Mouse (Mus musculus) cortical plate, adult 2 months (tissue): ENCODE data around the gene Med27. TPM values are rescaled to one million over a fixed set of nuclear protein-coding genes. Genes with fewer than 3 reads are reported as not detected.
A peak's percentile ranks its signal among the peaks of the same experiment; 100 is the strongest.

Experiments used
- H3K27ac ChIP-seq: fragments of 200-500 bp; 2 replicates; pipeline ENCODE4 v1.5.1; 2012; ENCODE audit warnings: low read length, control low read depth, inconsistent platforms; ENCODE audit not compliant: insufficient read depth
- H3K4me1 ChIP-seq: fragments of 200-500 bp; 2 replicates; pipeline ENCODE4 v1.6.1; 2011; ENCODE audit warnings: low read length; ENCODE audit not compliant: control insufficient read depth, insufficient read depth
- H3K4me3 ChIP-seq: fragments of 200-500 bp; 2 replicates; pipeline ENCODE4 v1.5.1; 2011; ENCODE audit warnings: mild to moderate bottlenecking, low read length, control low read depth; ENCODE audit not compliant: insufficient read depth
- CTCF ChIP-seq: fragments of 200-500 bp; IDR thresholded peaks from 2 replicates; pipeline ENCODE4 v1.5.1; 2011; ENCODE audit warnings: mild to moderate bottlenecking, control low read depth, low read length; ENCODE audit not compliant: insufficient read depth; ENCODE audit errors: extremely low read depth
- POLR2A ChIP-seq: fragments of 200-500 bp; IDR thresholded peaks from 2 replicates; pipeline ENCODE4 v1.6.1; 2011; ENCODE audit warnings: mild to moderate bottlenecking, low read length, control low read depth; ENCODE audit not compliant: insufficient read depth; ENCODE audit errors: extremely low read depth
- polyA plus RNA-seq: library from polyadenylated mRNA; depleted of rRNA; stranded (reverse); fragments of >200 nt; gene quantifications from 2 replicates; pipeline ENCODE4 v1.2.3, GENCODE M21; 2012

Med27 gene
- polyA plus RNA-seq, 1 experiment, result 47.6 TPM

DNA sequence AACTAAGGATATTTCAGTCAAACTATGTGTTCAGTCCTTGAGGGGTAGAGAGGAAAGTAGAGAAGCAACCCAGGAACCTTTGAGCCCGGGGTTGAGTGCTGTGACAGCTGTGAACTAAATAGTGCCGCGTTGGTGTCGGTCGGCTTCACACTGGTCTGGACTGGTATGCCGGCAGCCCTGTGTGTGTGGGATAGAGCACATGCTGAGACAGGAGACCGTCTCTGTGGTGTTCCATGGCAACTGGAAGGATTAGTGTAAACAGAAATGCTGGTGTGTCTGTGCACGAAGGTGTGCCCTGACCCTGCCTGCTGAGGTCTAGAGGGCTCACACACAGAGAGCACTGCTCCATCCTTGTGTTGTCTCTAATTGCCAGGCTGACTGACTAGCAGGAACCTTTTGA lies 135.2 kb downstream of the Med27 start:
- no peak overlapping the region for H3K4me3 ChIP-seq
- H3K27ac ChIP-seq, result no peak overlapping the region
- H3K4me1 ChIP-seq, result 0 out of 2 replicates have a peak, but pooled peaks cover 3% of the 10 kb centered on the region
- TF ChIP-seq POLR2A, result no peak
- no peak for TF ChIP-seq CTCF

- TF ChIP-seq CTCF (no peak), POLR2A (no peak)
- Histone ChIP-seq H3K4me1 (0 out of 2 replicates have a peak, but pooled peaks cover 3% of the 10 kb centered on the region), H3K27ac (peak overlapping the region; percentile 10), H3K4me3 (no peak overlapping the region)
Observed at GRCm38 (mm10) chr2:29482979-29483718, 136.5 kb downstream of the Med27 start.

GRCm38 (mm10) chr2:29485519-29485918 lies 138.9 kb downstream of the Med27 start:
- H3K4me1 ChIP-seq, result peaks cover 8% of the 10 kb centered on the region
- no peak overlapping the region for H3K4me3 ChIP-seq
- no peak for TF ChIP-seq POLR2A
- H3K27ac ChIP-seq, result no peak overlapping the region

DNA sequence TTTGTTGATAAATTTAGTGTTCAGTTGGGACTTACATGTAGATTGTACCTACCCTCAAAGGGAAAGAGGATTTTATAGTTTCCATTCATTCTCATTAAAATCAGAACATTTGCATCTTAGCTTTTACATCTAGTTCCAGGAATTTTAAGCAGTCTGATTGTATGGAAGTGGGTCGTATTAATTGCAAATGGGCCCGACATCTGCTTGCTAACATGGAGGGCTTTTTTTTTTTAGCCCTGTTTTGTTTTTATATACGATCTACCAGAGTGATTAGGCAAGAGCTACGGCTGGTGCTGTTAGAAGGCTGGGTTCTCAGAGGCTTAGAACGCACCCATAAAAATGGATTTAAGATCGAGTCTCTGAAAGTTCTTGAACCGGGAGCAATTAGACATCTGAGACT lies 139.9 kb downstream of the Med27 start:
- Histone ChIP-seq H3K4me1 (peaks cover 8% of the 10 kb centered on the region), H3K27ac (no peak overlapping the region), H3K4me3 (no peak overlapping the region)
- TF ChIP-seq POLR2A (no peak), CTCF (no peak)

- no peak for TF ChIP-seq POLR2A
- no peak for TF ChIP-seq CTCF
- peaks cover 6% of the 10 kb centered on the region for H3K4me1 ChIP-seq
- H3K4me3 ChIP-seq, result no peak overlapping the region
- no peak overlapping the region for H3K27ac ChIP-seq
Observed at GRCm38 (mm10) chr2:29487652-29488051, 141.0 kb downstream of the Med27 start.

DNA sequence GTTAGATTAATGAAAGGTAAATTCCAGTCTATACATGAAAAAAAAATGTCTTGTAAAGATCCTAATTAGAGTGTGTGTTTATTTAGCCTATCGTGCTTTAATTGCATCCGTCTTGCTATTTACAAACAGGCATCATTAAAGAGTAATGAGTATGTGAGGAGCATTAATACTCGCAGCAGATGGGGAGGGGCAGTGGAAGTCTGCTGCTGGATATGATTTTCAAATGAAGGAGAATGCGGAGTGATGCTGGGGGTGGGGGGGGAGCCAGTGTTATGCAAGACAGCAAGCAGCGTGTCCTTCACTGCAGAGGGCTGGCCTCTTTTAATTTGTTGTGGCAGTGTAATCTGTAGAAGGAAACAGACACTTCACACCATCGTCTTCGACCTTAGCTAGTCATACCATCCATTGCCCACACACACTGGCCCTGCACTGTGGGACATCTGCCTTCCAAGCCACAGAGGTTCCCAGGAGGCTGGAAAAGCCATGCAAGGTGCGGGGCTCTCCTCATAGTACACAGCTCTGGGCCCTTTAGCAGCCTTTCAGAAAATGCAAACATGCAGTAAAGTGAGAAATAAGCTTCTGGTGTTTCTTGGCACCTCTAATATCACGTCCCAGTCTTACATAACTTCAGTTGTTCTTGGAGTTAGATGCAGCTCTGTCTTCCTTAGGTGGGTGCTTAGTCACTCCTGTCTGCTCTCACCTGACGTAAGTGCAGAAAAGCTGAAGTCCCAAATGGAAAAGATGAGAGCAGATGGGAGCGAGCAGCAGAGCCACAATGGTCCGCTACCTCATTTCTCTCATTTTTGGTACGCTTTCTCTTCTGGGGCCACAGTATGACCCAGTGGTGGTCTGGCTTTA lies 142.0 kb downstream of the Med27 start:
- H3K4me3 ChIP-seq, result no peak overlapping the region
- TF ChIP-seq POLR2A, result no peak
- H3K27ac ChIP-seq, result no peak overlapping the region
- peaks cover 6% of the 10 kb centered on the region for H3K4me1 ChIP-seq

- no peak for TF ChIP-seq POLR2A
- no peak for TF ChIP-seq CTCF
- no peak overlapping the region for H3K4me3 ChIP-seq
- H3K4me1 ChIP-seq, result peaks cover 12% of the 10 kb centered on the region
Observed at GRCm38 (mm10) chr2:29491656-29492055, 145.0 kb downstream of the Med27 start.

DNA sequence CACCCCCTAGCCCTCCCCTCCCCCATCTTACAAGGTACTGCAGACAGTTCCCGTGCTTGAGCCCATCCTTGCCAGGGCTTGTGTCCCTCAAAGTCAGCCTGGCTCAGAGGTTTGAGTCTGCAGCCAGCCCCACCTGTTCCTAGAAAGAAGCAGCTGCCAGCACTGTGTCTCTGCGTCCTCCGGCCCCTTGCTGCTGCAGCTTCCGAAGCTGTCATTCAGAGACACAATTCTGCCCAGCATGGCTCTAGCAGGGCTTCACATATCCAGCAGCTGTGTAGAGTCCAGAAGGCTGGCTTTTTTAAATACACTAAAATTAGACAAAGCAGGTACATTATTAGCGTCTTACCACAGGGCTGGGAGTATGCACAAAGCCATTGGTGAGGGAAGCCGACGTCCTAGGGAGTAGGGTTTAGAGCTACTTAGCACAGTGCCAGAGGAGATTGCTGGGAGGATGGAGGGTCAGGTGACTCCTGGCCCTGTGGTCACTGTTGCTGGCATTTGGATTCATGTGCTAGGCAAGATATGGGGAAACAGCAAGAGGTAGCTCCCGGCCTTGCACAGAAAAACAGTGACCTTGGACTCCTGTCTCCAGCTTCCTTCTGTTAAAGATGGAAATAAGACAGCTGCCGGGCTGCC lies 146.9 kb downstream of the Med27 start:
- H3K4me3 ChIP-seq, result no peak overlapping the region
- peaks cover 10% of the 10 kb centered on the region for H3K4me1 ChIP-seq
- TF ChIP-seq POLR2A, result no peak
- no peak for TF ChIP-seq CTCF
- no peak overlapping the region for H3K27ac ChIP-seq

More at GRCm38 (mm10) chr2:29491656-29492055, 145.0 kb downstream of the Med27 start:
- no peak overlapping the region for H3K27ac ChIP-seq

- Histone ChIP-seq H3K4me1 (peaks cover 7% of the 10 kb centered on the region), H3K4me3 (no peak overlapping the region), H3K27ac (no peak overlapping the region)
- TF ChIP-seq CTCF (no peak), POLR2A (no peak)
Observed at GRCm38 (mm10) chr2:29495271-29495670, 148.7 kb downstream of the Med27 start.
